Mouse (Mus musculus) layer of hippocampus, adult 9-10 months (tissue): ENCODE results near the gene Vmn1r54.
"Not testable (repeated sequence)": the region's sequence is repeated elsewhere in the genome, so short reads cannot be mapped to it uniquely, and the experiment has no call there.

Experiments used
- DNase-seq: peaks from one replicate; pipeline ENCODE4 v3.0.0; 2022; ENCODE audit warnings: low spot score

The Vmn1r54 gene

GRCm38 (mm10) chr6:90246000-90246399 is at the start of gene Vmn1r54:
TSS of gene Vmn1r54 (plus strand) at chr6:90246300.
- no peak for DNase-seq

GRCm38 (mm10) chr6:90202493-90202892 is 43.6 kb upstream of the Vmn1r54 start, which contains the start of gene V1ra8:
TSS of gene V1ra8 (plus strand) at chr6:90202793.
- DNase-seq: not testable (repeated sequence)

GRCm38 (mm10) chr6:90224338-90224737 is 21.8 kb upstream of the Vmn1r54 start, which contains the start of gene Vmn1r53:
TSS of gene Vmn1r53 (minus strand) at chr6:90224438.
- DNase-seq: no peak

GRCm38 (mm10) chr6:90232114-90232513 is 14.0 kb upstream of the Vmn1r54 start:
- DNase-seq: not testable (repeated sequence)

- no peak for DNase-seq
Observed at GRCm38 (mm10) chr6:90232681-90233080, 13.4 kb upstream of the Vmn1r54 start.

- DNase-seq: no peak
Observed at GRCm38 (mm10) chr6:90244019-90244418, 2.1 kb upstream of the Vmn1r54 start.

- no peak for DNase-seq
Observed at GRCm38 (mm10) chr6:90288265-90288664, 42.2 kb downstream of the Vmn1r54 start.

- DNase-seq: no peak
Observed at GRCm38 (mm10) chr6:90300919-90301318, 54.8 kb downstream of the Vmn1r54 start, which contains the start of gene BC048671. TSS of gene BC048671 (plus strand) at chr6:90301219.

GRCm38 (mm10) chr6:90306315-90306975 is 60.3 kb downstream of the Vmn1r54 start:
- DNase-seq: no peak

GRCm38 (mm10) chr6:90308839-90309778 is 63.0 kb downstream of the Vmn1r54 start:
- no peak for DNase-seq

GRCm38 (mm10) chr6:90315961-90316360 is 69.9 kb downstream of the Vmn1r54 start:
- no peak for DNase-seq

- no peak for DNase-seq
Observed at GRCm38 (mm10) chr6:90317510-90318258, 71.6 kb downstream of the Vmn1r54 start.

- DNase-seq: no peak
Observed at GRCm38 (mm10) chr6:90319019-90319418, 72.9 kb downstream of the Vmn1r54 start.

- no peak for DNase-seq
Observed at GRCm38 (mm10) chr6:90319475-90320191, 73.5 kb downstream of the Vmn1r54 start.

GRCm38 (mm10) chr6:90320429-90320828 is 74.3 kb downstream of the Vmn1r54 start:
- no peak for DNase-seq
